Mouse (Mus musculus) cerebral cortex, adult 2 months (tissue): ENCODE results near the gene Cd79b.

ENCODE experiments used
- WGBS: fragments of 180-500 bp; shearing (Covaris S2); methylation state at CpG from one replicate; pipeline ENCODE4 v1.1.7; 2018; 5-methylcytosine and 5-hydroxymethylcytosine counted together

Gene Cd79b

DNA sequence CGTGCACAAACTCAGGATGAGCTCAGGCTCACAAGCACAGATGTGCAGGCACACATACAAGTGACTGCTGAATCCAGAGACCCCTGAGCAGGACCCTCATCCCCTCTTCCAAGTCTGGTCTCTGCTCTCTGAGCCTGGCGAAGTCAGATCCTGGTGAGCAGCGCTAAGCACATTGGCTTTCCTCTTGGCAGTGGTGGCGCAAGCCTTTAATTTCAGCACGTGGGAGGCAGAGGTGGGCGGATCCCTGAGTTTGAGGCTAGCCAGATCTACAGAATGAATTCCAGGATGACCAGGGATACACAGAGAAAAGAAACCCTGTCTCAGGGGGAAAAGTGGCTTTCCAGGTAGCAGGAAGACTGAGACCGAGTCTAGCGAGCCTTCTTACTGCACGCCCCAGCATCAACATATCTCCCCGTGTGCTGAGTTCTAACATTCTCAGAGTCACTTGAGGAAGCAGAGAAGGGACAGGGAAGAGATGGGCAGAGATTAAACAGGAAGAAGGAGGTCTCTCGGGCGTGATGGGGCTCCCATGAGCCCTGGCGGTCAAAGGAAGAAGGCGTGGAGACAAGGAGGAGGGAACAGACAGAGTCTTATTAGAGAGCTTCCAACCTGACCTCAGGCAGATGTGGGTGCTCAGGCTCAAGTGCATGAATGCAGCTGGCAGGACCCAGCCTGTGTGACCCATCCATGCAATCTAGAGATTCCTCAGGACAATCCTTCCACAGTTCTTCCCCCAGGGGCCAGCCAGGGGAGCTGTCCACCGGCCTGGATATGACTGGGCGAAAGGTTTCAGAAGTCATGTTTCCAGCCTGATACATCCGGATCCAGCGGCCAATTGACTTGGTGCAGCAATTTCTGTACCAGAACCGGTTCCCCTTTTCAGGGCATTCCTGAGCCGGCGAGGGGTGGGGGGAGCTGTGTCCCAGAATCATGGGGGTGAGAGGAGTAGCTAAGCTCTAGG lies 4.1 kb upstream of the Cd79b start:
- WGBS, result 58% methylated on average over 21 of the region's 21 CpGs

DNA sequence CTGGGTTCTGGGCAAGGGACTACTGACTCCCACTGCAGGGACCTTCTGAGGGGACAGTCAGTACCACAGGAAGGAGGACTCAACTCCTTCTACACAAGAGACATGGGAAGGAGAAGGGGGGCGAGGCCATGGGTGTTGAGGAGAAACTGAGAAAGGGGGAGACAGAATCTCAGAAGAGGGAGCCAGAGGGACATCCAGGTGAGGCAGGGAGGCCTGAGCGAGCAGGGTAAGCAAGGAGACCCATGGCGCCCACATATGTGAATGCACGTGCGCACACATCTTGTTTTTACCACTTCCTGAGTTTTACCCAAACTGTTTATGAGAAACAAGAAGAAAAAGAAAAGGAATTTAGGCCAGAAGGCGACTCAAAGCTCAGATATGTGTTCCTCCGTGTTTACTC lies 3.2 kb upstream of the Cd79b start:
- WGBS, result 76% methylated on average over 7 of the region's 7 CpGs

DNA sequence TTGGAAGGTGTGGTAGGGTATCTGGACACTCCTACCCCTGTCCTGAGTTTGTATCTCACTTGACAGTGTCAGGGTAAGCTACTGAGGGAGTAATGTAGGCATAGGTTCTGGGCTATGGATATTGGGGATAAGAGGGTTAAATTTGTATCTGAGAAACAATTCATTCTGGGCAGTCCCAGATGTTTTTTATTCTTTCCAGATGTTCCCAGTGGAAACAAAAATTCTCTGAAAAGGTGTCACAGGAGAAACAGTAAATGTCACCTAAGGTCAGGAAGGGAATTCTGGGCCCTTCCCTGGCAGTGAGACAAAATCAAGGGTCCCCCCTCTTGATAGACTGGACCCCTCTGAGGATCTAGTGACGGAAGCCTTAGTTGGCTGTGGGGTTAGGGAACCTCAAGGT lies 1.9 kb upstream of the Cd79b start:
- WGBS, result 91% methylated on average over 1 of the region's 1 CpGs

DNA sequence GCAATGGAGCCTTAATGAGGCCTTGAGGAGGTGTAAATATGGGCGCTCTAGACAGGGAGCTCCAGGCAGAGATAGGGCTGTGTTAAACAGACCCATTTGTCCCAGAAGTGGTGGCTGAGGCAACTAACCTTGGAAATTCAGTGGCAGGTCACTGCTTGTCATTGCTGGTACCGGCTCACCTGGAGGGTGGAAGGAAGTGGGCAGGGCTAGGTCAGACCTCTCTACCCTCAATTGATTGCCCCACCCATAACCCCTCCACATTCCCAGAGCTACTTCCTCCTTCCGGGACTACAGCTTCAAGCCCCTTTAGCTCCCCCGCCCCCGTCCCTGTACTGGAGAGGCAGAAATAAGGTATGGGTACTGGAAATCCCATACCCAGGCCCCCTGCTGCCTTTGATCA lies 1.0 kb downstream of the Cd79b start:
- WGBS, result 87% methylated on average over 5 of the region's 5 CpGs

DNA sequence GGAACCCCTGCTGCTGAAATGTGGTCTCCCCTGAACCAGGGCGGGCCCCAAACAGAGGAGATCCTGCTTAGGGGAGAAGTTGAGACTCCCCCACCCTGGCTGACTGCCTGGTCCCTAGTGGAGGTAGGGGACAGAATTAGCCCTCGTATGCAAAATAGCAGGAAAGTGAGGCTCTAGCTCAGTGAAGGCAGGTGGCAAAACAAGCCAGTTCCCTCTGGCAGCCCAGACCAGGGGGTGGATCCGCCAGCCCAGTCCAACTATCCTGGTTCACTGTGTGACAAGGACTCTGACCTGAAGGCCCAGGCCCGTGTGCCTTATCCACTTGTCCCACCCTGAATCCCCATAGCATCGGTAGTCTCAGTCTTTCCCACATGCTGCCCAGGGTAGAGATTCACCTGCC lies 4.4 kb downstream of the Cd79b start:
- WGBS, result 64% methylated on average over 5 of the region's 5 CpGs

DNA sequence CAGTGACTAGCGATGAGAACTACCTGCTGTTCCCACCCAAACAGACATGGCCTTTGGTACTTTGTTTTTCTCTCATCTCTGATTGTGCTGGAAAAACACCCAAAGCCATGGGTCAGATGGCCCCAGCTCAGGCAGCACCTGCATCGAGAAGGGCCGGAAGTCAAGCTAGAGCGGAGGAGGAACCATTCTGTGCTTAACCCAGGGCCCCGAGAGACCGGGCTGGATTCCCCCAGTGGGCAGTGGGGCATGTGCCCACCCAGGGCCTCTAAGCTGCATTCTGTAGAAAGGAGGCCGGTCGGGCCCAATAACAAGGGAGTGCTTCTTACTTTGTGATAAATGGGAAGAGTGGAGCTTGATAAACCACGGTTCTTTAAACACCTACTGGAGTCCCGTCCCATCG lies 6.4 kb downstream of the Cd79b start:
- 79% methylated on average over 11 of the region's 11 CpGs for WGBS

DNA sequence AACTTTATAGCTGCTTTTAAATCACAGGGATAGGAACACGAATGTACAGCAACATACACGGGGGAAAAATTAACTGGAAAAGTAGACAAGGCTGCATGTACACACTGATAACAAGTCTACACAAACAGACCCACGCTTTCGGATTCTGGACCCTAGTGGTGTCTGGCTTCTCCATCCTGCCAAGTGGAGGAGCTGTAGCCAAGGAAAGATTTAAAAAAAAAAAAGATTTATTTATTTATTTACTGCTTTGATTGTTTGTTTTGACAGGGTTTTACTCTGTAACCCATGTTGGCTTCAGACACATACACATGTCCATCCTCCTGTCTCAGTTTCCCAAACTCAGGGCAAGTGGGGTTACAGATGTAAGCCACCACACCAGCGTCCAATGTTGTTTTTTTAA lies 7.1 kb downstream of the Cd79b start:
- WGBS, result 50% methylated on average over 5 of the region's 5 CpGs

DNA sequence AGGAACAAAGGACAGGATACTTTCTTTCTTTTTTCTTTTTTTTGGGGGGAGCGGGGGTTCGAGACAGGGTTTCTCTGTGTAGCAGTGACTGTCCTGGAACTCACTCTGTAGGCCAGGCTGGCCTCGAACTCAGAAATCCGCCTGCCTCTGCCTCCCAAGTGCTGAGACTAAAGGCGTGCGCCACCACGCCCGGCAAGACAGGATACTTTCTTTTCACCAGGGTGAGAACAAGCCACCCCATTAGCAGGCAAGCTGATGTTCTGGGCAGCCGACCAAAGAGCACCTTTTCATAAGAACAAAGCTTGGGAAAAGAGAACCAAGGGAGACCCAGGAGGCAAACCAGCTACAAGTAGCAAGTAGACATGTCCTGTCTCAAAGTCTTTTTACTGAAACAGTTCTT lies 7.8 kb downstream of the Cd79b start:
- WGBS, result 77% methylated on average over 9 of the region's 9 CpGs

DNA sequence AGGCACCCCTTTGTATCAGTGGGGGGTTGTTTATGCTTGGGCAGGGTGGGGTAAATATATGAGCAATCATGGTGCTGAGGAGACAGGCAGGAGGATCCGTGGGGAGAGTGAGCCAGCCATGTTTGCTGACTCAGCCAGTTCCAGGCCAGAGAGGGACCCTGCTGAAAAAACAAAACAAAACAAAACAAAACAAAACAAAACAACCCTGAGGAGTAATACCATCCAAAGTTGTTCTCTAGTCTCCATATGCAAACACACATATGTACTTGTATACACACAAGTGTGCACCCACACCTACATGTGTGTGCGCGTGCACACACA lies 8.5 kb downstream of the Cd79b start:
- 92% methylated on average over 3 of the region's 3 CpGs for WGBS

DNA sequence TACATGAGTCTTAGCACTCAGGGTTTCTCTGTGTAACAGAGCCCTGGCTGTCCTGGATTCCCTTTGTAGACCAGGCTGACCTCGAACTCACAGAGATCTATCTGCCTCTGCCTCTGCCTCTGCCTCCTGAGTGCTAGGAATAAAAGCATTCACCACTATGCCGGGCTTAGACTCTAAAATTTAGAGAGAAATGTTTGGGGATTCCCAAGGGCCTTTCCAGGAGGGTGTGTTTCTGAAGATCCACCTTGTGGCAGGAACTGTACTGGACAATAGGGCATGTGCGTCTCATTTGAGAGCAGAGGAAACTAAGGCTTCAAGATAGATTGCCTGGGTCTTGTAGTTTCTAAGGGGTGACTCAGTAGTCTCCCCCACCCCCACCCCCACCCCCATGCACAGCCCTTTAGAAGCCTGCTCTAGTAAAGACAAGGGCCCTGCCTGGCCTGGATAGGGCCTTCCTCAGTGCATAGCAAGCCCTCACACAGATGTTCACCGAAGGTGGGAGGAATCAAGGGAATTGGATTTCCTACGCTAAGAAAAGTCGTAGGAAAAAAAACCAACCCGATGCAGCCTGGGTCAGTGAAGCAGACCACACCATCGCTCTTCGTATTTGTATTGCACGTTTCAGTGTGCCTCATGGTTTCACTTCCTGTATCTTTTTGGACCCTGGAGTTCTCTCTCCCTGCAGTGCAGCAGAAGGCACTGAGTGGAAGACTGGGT lies 9.1 kb downstream of the Cd79b start:
- WGBS, result 81% methylated on average over 10 of the region's 10 CpGs

DNA sequence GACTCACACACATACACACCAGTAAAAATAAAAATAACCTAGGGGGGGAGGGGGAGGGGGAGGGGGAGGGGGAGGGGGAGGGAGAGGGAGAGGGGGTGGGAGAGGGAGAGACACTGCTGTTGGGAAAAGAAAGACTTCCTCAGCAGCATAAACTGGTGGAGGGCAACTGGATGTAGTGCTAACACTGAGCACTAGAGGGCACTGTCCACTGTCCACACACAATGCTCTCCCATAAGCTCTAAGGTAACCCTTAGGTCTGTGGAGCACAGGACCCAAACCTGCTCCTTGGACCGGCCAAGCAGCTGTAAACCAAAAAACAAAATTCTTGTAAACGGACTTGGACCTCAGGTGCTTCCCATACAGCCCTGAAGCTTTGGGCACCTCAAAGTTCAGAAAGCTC lies 11.9 kb downstream of the Cd79b start:
- 26% methylated on average over 2 of the region's 2 CpGs for whole genome bisulfite sequencing

DNA sequence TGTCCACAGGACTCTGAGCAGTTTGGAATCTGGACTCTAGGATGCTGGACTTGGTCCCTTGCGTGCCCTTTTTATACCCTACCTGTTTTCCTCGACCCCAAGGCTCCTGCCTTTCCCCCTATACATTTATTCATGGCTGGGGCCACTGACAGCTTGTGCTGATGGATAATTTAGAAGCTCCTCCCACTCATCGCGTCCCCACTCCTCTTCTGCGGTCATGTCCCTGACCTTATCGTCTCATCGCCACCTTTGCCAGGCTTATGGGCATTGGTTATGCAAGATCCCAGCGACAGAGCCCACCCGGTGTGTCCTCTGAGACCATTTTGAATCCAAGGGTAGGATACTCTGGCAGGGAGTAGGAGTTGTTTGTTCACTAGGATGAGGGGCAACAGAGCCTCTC lies 12.8 kb downstream of the Cd79b start, which contains the start of gene Gh:
Gene Gh (minus strand): TSS at position 101 of the 400 bp plus-strand sequence.
- WGBS, result 83% methylated on average over 9 of the region's 9 CpGs

DNA sequence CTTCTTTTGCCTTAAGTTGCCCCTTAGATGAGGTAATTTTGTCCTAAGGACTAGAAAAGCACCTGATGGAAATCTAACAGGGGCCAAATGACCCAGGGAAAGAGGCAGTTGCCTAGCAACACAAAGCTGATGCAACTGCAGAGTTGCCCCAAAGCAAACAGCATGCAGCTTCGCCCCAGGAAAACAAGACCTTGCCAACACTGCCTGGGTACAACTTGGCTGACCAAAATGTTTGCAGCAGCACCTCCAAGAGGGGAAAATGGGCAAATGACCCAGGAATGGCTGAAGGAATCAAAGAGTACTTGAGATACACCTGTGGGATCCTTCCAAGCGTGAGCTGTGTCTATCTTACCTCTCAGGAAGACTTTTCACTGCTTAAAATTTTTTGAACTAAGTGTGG lies 22.7 kb downstream of the Cd79b start:
- 83% methylated on average over 2 of the region's 2 CpGs for WGBS

DNA sequence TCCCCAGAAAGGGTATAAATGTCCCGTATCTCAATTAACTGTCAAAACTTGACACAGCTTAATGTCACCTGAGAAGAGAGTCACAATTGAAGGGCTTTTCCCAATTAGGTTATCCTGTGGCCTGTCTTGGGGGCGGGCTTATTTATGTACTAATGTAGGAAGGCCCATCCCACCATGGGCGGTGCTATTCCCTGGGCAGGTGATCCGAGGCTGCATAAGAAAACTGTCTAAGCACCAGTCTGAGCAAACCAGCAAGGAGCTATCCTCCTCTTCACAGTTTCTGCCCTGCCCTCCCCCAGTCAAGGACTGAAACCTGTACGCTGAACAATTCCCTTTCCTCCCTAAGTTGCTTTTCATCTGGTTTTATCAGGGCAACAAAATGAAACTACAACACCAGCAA lies 24.2 kb downstream of the Cd79b start:
- WGBS, result 95% methylated on average over 5 of the region's 5 CpGs

DNA sequence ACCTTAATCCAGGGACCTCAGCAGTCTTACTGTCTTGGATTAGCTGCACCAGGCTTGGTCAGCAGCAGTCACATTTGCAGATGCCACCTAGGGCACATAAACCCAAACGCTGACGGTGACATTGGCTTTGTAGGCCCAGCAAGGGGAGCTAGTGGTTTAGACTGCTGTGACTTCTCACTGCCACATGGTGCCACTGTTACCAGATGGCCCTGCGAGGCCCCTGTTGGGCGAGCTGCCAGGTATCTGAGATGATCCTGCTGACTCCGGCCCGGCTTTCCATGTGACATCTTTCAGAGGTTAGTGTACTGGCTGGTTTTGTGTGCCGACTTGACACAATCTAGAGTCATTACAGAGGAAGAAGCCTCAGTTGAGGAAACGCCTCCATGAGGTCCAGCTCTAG lies 25.2 kb downstream of the Cd79b start:
- 52% methylated on average over 8 of the region's 8 CpGs for WGBS

DNA sequence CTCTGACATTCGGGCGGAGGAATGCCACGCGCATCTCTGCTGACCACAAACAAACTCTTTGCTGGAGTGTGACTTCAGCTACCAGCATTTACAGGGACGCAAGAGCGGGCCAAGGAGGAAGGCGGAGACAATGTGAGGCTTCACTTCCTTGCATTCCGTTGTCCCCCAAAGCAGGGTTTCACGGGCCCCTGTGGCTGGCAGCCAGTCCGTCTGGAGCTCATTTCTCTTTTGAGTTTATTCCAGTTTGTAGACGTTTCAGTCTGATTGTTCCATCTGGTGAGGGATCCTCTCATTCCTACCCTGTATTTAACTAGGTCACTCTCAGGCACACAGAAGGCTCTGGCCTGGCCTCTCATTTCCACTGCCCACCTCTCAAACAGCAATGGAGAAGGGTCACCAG lies 27.6 kb downstream of the Cd79b start:
- 38% methylated on average over 11 of the region's 11 CpGs for WGBS

DNA sequence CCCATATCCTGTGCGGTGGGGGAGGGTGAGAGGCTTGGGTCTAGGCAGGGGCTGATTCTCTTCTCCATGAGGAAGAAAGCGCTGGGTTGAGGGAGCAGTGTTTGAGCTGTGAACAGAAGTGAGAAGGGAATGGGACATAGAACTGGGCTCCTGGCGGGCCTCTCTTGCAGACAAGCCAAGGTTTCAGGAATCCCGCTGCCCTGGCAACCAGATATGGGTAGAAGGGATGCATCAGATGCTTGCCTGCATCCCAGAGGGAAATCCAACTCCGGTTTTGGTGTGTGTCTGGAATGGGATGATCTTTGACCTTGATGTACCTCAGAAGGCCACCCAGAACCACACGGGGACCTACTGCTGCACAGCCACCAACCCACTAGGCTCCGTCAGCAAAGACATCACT lies 28.4 kb downstream of the Cd79b start:
- 89% methylated on average over 7 of the region's 7 CpGs for WGBS

DNA sequence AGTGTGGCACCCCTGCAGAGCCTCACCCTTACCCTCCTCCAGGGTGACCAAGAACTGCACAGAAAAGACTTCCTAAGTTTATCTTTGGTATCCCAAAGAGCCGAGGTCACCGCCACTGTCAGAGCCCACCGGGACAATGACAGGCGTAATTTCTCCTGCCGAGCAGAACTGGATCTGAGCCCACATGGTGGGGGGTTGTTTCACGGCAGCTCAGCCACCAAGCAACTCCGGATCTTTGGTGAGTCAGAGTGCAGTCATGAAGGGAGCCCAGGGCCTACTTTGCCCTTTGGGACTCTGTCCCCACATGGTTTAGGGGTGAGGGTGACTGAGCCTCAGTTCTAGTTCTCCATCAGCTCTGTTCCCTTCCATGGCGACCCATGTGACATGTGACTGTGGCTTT lies 30.4 kb downstream of the Cd79b start:
- 68% methylated on average over 8 of the region's 8 CpGs for WGBS

DNA sequence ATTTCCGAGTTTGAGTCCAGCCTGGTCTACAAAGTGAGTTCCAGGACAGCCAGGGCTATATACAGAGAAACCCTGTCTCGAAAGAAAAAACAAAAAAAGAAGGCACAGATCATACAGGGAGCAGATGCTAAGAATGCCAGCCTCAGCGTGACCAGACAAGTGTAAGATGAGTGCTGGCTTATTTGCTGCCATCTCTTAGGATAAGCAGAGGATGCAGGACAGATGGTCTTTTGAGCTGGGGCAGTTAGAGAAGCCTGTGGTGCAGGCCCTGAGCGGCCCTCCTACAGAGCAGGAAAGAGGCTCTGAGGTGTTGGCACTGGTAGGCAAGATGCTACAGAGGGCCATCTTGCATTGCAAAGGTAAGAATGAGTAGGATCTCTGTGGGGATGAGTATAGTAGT lies 31.2 kb downstream of the Cd79b start:
- WGBS, result 77% methylated on average over 4 of the region's 4 CpGs

DNA sequence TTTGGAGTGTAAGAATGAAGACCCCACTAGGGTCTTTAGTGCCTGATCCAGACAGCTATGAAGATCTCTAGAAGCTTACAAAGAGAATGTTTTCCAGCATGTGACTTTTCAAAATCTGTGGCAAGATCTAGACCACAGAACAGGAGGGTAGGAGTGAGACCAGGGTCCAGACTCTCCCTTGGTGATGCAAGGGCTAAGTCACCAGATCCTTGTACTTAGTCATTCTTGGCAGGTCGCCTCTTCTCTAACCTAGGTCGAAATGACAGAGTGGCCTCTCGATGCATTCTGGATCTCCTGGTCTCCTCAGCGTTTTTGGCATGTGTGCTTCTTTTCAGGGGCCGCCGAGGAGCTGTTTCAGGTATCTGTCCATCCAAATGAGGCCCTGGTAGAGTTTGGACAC lies 32.1 kb downstream of the Cd79b start:
- 88% methylated on average over 6 of the region's 6 CpGs for WGBS

DNA sequence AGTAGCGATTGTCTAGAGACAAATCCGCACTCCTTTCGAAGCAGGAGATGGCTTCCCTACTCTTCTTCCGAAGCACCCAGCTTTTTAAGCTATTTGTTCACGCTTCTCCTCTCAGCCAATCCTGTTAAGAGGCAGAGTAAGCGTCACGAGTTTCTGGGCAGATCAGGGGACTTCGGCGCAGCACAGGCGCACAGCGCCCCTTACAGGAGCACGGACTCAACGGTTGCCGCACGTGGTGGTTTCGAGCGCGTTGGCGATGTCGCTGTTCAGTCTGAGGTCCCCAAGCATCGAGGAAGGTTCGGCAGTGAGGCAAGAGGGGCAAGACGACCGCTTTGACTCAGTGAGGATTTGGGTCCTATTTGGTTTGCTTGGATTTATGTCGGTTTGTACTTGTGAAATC lies 38.1 kb downstream of the Cd79b start, which contains the start of gene Tcam1:
Gene Tcam1 (plus strand): TSS at position 219 of the 400 bp plus-strand sequence.
- WGBS, result 4% methylated on average over 25 of the region's 25 CpGs

DNA sequence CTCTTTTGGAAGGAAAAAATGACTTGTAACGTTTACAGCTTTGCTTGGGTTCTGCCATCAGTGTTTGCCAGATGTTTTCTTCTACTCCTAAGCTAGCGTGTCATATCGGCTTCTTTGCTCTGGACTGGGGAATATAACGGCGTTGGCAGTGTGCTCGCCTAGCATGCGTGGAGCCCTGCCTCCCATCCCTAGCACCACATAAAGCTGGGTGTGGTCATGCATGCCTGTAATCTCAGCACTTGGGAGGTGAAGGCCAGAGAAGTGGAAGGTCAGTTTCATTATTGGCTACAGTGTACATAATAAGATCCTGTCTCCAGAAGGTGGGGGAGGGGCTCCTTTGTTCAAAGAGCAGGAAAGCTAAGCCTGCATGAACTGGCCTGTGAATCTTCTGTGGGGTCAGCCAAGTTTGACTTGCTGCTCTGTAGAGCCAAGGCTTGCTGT lies 39.6 kb downstream of the Cd79b start:
- 78% methylated on average over 7 of the region's 7 CpGs for WGBS

DNA sequence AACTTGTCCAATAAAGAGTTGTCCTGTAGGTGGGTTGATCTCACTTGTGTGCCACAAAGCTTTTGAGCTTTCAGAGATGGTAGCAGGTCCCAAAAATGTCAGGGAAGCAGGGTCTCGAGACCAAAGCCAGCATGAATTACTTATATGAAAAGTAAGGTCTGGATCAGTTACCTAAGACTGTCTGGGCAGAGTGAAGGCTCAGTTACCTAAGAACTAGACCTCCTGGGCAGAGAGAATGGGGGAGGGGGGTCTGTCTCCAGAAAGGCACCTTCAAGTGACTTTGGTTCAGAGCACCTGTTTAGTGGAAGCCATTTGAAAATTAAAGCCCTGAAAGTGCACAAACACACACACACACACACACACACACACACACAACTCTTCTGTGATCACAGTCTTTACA lies 40.2 kb downstream of the Cd79b start:
- WGBS, result 85% methylated on average over 1 of the region's 1 CpGs
